Mouse (Mus musculus): ENCODE measurements around the gene Gna11.

DNA sequence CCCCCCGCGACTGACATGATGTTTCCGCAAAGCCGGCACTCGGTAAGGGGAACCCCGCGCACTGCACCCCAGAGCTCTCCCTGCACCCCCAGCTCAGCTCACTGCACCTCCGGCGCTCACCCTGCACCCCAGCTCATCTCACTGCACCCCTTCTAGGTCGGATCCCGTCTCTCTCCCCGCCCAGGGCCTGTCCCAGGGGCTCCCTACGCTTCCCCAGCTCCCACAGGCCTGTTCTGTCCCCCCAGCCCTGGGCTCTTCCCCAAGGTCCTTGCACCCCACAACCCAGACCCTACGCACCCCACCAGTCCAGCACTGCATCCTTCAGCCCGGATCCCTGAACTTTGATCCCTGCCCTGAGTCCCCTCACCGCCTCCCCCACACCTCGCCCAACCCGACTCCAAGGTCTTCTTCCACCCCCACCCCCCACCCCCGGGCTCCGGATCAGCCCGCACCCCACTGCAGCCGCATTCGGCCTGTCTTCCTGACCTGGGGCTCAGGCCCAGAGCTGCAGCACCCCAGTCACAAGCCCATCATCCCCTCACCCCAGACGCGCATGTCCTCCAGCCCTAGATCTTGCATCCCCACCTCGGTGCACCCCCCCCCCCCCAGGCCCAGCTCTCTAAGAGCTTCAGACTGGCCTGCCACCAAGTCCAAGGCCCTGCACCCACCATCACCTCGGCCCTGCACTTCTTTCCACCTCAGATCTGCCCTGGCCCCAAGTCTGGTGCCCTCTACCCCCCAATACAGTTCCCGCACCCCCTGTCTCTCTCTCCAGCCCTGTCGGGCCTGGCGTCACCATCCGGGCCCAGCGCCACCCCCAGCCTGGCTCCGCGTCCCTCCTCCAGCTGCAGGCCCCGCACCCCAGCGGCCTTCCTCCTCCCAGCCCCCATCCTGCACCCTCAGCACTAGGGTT is 14.9 kb upstream of the Gna11 start:
- no peak for TF ChIP-seq CTCF (conservative IDR thresholded peaks at IDR 0.05; ENCODE audit: insufficient read depth, insufficient read length, low read depth, low read length)
- TF ChIP-seq POLR2A (IDR thresholded peaks at IDR 0.05; ENCODE audit: low read depth, low read length) = no peak
